Mouse (Mus musculus): ENCODE data around the gene Ube2e1.
A peak's percentile ranks its signal among the peaks of the same experiment; 100 is the strongest.

The Ube2e1 gene

GRCm38 (mm10) chr14:18331693-18332131, at the start of gene Ube2e1:
TSS of gene Ube2e1 (minus strand) at chr14:18331859.
- peak; percentile 88 for DNase-seq (ENCODE audit: low read depth, low spot score)

GRCm38 (mm10) chr14:18379841-18380240, 48.2 kb upstream of the Ube2e1 start:
- no peak for DNase-seq (ENCODE audit: low read depth, low spot score)

GRCm38 (mm10) chr14:18377944-18378575, 46.4 kb upstream of the Ube2e1 start:
- DNase-seq (ENCODE audit: low read depth, low spot score) = peak; percentile 62

GRCm38 (mm10) chr14:18376206-18376605, 44.5 kb upstream of the Ube2e1 start:
- peak; percentile 21 for DNase-seq (ENCODE audit: low read depth, low spot score)

GRCm38 (mm10) chr14:18373758-18374405, 42.2 kb upstream of the Ube2e1 start:
- no peak for DNase-seq (ENCODE audit: low read depth, low spot score)

- DNase-seq (ENCODE audit: low read depth, low spot score) = peak; percentile 39
Measured at GRCm38 (mm10) chr14:18372761-18373610, 41.3 kb upstream of the Ube2e1 start.

- DNase-seq (ENCODE audit: low read depth, low spot score) = no peak
Measured at GRCm38 (mm10) chr14:18369031-18369430, 37.4 kb upstream of the Ube2e1 start.

- no peak for DNase-seq (ENCODE audit: low read depth, low spot score)
Measured at GRCm38 (mm10) chr14:18367025-18367424, 35.4 kb upstream of the Ube2e1 start.

GRCm38 (mm10) chr14:18364321-18364720, 32.7 kb upstream of the Ube2e1 start:
- no peak for DNase-seq (ENCODE audit: low read depth, low spot score)

GRCm38 (mm10) chr14:18356442-18356841, 24.8 kb upstream of the Ube2e1 start:
- peak; percentile 94 for DNase-seq (ENCODE audit: low read depth, low spot score)

GRCm38 (mm10) chr14:18355514-18356190, 24.0 kb upstream of the Ube2e1 start:
- DNase-seq (ENCODE audit: low read depth, low spot score) = no peak

- no peak for DNase-seq (ENCODE audit: low read depth, low spot score)
Measured at GRCm38 (mm10) chr14:18353525-18353924, 21.9 kb upstream of the Ube2e1 start.

- no peak for DNase-seq (ENCODE audit: low read depth, low spot score)
Measured at GRCm38 (mm10) chr14:18352934-18353333, 21.3 kb upstream of the Ube2e1 start.

- no peak for DNase-seq (ENCODE audit: low read depth, low spot score)
Measured at GRCm38 (mm10) chr14:18350680-18351079, 19.0 kb upstream of the Ube2e1 start.

GRCm38 (mm10) chr14:18349871-18350270, 18.2 kb upstream of the Ube2e1 start:
- no peak for DNase-seq (ENCODE audit: low read depth, low spot score)

- DNase-seq (ENCODE audit: low read depth, low spot score) = no peak
Measured at GRCm38 (mm10) chr14:18343589-18343988, 11.9 kb upstream of the Ube2e1 start.

- DNase-seq (ENCODE audit: low read depth, low spot score) = no peak
Measured at GRCm38 (mm10) chr14:18342749-18343148, 11.1 kb upstream of the Ube2e1 start.

GRCm38 (mm10) chr14:18341088-18341487, 9.4 kb upstream of the Ube2e1 start:
- peak; percentile 90 for DNase-seq (ENCODE audit: low read depth, low spot score)

- DNase-seq (ENCODE audit: low read depth, low spot score) = peak; percentile 66
Measured at GRCm38 (mm10) chr14:18336106-18336505, 4.4 kb upstream of the Ube2e1 start.

- peak; percentile 53 for DNase-seq (ENCODE audit: low read depth, low spot score)
Measured at GRCm38 (mm10) chr14:18330789-18331692, 618 bp downstream of the Ube2e1 start.

All from brain, adult 2 months (tissue).